Mouse (Mus musculus): Measurements from ENCODE around the gene Unc45a. TPM values are rescaled to one million over a fixed set of nuclear protein-coding genes. Genes with fewer than 3 reads are reported as not detected.

Unc45a gene
- total RNA-seq, 2 experiments from 2014 or later = 17.9 to 18.9 TPM

DNA sequence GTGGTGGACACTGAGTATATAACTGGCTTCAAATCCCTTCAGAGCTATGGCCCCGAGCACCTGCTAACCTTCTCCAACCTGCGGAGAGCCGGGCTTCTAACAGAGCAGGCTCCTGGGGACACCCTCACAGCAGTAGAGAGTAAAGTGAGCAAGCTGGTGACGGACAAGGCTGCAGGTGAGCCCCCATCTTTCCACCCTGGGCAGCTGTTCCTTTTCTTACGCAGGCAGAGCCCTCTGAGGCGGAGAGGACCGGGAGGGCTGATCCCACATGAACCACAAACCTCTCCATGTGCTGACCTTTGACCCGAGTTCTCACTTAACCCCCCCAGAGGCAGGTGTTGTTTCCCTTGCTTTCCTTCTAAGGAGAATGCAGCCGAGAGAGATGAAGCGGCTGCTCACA, 53.1 kb downstream of the Unc45a start:
- intact Hi-C loops (cut with DNase I) = no loop called here
- DNase-seq = no peak

DNA sequence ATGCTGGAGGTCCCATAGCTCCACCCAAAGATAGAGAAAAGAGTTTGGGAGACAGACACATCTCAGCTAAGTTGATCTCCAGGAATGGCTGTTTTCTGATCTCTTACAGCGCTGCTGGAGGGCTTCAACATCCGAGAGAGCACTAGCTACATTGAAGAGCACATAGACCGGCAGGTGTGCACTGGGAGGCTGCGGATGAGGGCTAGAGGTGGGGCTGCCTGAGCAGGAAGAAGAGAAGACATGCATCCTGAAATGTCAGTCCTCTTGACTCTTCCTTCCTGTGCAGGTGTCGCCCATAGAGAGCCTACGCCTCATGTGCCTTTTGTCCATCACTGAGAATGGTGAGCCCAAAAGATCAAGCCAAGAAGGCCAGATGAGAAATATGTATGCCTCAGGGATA, 55.1 kb downstream of the Unc45a start:
- no peak for DNase-seq
- intact Hi-C loops (cut with DNase I) = no loop called here

DNA sequence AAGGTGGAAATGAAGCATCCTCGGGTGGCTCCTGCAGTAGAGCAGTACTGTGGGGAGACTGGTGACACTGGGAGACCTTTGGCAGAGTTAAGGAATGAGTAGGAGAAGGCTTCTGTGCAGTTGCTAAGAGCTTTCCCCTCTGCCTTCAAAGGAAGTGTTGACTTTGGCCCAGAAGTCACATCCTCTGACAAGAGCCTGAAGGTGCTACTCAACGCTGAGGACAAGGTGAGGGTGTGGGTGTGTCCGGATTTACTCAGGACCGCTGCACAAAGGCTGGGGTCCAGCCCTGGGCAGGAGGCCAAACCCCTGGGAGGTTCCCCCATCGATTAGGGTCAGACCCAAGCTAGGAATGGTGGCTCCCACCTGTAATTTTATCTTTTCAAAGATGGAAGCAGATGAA, 56.4 kb downstream of the Unc45a start:
- intact Hi-C loops (cut with DNase I) = no loop called here
- no peak for DNase-seq

DNA sequence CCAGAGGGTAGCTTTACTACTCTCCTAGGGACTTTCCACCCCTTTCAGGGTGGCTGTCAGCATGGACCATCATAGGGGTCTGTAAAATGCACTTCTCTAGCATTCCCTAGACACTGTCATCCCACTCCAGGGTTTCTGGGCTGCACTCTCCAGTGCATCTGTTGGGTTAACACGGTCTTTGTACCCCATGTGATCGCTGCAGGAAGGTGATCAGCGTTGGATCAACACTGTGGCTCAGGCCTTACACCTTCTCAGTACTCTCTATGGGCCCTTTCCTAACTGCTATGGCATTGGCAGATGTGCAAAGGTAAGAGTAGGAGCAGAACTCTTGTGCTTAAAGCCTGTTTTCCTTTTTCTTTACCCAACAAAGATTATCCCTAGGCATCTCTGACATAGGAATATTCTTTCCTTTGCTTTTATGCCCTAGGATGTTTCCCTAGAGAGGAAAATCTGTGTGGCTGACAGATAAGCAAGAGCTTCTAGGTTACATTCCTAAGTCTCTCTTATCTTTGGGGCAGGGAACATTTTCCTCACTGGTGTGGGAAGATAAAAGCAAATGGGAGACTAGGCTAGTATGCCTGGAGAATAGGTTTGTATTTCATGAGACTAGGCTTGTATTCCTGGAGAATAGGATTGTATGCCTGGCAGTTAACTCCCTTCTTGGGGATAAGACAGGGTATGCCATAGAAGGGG, 57.4 kb downstream of the Unc45a start:
- intact Hi-C loops (cut with DNase I) = no loop called here
- DNase-seq = no peak

DNA sequence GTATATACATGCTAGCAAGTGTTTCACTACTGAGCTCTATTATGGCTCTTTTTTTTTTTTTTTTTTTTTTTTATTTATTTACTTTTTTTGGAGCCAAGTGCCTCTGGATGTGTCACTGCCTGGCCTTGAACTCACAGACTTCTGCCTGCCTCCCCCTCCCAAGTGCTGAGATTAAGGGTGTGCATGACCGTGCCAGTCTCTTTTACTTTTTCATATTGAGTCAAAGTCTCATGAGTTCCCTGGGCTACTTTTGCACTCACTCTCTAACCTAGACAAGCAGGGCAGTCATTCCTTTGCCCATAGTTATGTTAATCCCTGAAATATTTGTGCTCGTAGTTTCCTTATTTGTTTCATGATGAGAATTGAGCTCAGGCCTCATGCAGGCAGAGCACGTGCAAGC, 59.2 kb downstream of the Unc45a start:
- no peak for DNase-seq
- intact Hi-C loops (cut with DNase I) = no loop called here

DNA sequence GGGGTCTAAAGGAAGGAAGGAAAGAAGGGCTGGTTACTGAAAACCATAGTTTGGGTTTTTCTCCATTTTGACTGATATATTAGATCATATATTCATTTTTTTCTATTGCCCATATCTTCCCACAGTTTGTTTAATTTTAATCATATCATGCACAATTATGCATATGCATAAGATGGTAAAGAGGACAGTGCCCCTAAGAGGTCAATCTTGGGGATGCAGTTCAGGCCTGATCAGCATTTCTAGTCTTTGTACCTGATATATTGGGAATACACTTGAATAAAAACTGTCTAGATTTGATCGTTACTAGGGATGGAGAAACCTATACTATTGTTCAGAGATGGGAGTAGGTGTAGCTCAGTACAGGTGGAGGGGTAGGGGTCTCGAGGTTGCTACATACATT, 59.8 kb downstream of the Unc45a start:
- no peak for DNase-seq

DNA sequence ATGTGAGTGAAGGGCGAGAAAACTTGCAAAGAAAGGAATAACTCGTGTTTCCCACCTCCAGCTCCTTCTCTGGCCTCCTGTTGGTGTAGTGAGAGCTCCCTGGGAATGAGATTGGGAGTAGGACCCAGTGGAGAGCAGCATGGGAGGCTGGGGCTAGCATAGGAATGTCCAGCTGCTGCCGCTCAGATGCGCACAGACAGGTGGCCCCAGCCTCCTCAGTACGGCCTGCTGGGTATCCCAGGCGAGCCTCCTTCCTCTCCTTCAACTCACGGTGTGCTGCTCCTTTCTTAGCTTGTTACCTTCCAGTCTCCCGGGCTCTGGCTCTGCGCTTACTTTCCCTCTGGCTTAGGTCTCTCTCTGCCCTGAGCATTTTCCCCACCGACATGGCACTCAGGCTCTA, 60.8 kb downstream of the Unc45a start:
- no peak for DNase-seq
- intact Hi-C loops (cut with DNase I) = no loop called here

More for the DNA sequence above, 59.8 kb downstream of the Unc45a start:
- intact Hi-C loops (cut with DNase I) = no loop called here

DNA sequence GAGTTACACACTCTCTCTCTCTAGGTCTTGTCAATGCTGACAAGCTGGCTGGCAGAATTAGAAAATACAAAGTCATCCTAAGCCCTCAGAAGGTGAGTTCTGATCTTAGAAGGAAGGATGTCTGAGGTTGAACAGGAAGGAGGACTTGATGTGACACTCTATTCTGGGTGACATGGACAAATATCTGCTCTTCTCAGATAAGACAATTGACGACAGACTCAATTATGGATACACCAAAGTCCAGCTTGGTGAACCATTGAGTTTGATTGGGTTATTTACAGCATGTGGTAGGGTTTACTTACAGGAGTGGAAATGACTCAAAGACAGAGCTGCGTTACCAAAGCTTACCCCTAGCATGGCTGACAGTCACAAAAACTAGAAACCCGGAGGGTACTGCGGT, 64.4 kb downstream of the Unc45a start:
- DNase-seq = no peak
- intact Hi-C loops (cut with DNase I) = no loop called here

Other genes starting within 250 kb of the Unc45a start
- 1,000 to 10,000 TPM; 1,610 to 1,731 TPM for gene Idh2, start 225.6 kb downstream of the Unc45a start, total RNA-seq (2021)
- 10 to 100 TPM; 14.7 to 16.6 TPM for gene Sema4b, start 154.2 kb downstream of the Unc45a start, total RNA-seq (2021)
- gene Cib1, start 108.2 kb downstream of the Unc45a start, total RNA-seq (2021) = 10 to 100 TPM; 27.8 to 28.1 TPM
- 1 to 10 TPM; 2.2 to 2.4 TPM for gene Gdpgp1, start 108.1 kb downstream of the Unc45a start, total RNA-seq (2021)
- under 1 TPM; 0.45 to 0.74 TPM for gene Ttll13, start 94.6 kb downstream of the Unc45a start, total RNA-seq (2021)
- 10 to 100 TPM; 24.0 to 27.5 TPM for gene Ngrn, start 79.8 kb downstream of the Unc45a start, total RNA-seq (2021)
- 10 to 100 TPM in 1 of 2 experiments, 1 to 10 TPM in 1; 7.7 to 10.9 TPM for gene Vps33b, start 71.4 kb downstream of the Unc45a start, total RNA-seq (2021)
- 10 to 100 TPM; 40.0 to 43.7 TPM for gene Prc1, start 46.6 kb downstream of the Unc45a start, total RNA-seq (2021)
- 10 to 100 TPM in 1 of 2 experiments, 1 to 10 TPM in 1; 7.1 to 10.1 TPM for gene Rccd1, start 16.6 kb downstream of the Unc45a start, total RNA-seq (2021)
- gene Hddc3, start 2.1 kb upstream of the Unc45a start, total RNA-seq (2021) = 10 to 100 TPM; 33.1 to 35.5 TPM
- gene Man2a2, start 30.4 kb upstream of the Unc45a start, total RNA-seq (2021) = 10 to 100 TPM; 70.5 to 72.0 TPM
- gene Fes, start 46.9 kb upstream of the Unc45a start, total RNA-seq (2021) = 10 to 100 TPM; 19.9 to 21.7 TPM
- 100 to 1,000 TPM; 119 to 139 TPM for gene Furin, start 64.4 kb upstream of the Unc45a start, total RNA-seq (2021)
- gene Blm, start 194.1 kb upstream of the Unc45a start, total RNA-seq (2021) = 1 to 10 TPM; 5.6 to 7.5 TPM